In genomic region chr16:77028687-77029417, GRCm38 (mm10) we compare ENCODE assay signal across 9 mouse cellular contexts. TPM values are rescaled to one million over a fixed set of nuclear protein-coding genes. Genes with fewer than 3 reads are reported as not detected.
DNase-seq lines count a peak whose midpoint lies in the region; ATAC-seq and TF ChIP-seq lines count a peak whose summit lies in the region.
"Had no signal": no experiment of that assay in that cellular context is flagged by ENCODE, and none has a peak within 500 bp of the region (broad histone marks: within the 10 kb centered on the region; RNA-seq: fewer than 3 reads in every experiment).

No protein-coding gene starts in this region.

- peak overlapping the region; percentile 62 for H3K4me2 ChIP-seq in heart, embryonic 15.5 days

- no peak overlapping the region; a peak in 1 of 4 replicates for H3K4me3 ChIP-seq in ES-E14 (ENCODE audit: insufficient read depth in 1 of 2, low read depth in 1 of 2, low read length in 2 of 2, poor library complexity in 1 of 2, severe bottlenecking in 1 of 2)
- peak overlapping the region; percentile 35 for H3K4me3 ChIP-seq in heart, embryonic 15.5 days
- H3K4me3 ChIP-seq: myocyte had no signal

- peaks cover 0 to 2% of the 10 kb centered on the region in 2 experiments; a peak in 2 of 4 replicates for H3K4me1 ChIP-seq in ES-E14 (ENCODE audit: control insufficient read depth in 2 of 2, insufficient read depth in 2 of 2, low read length in 2 of 2, poor library complexity in 1 of 2)
- H3K4me1 ChIP-seq in heart, embryonic 15.5 days (replicated peaks) = peaks cover 46% of the 10 kb centered on the region

- no peak overlapping the region for H3K27ac ChIP-seq in ES-E14 (ENCODE audit: insufficient read depth, low read depth, low read length, poor library complexity, severe bottlenecking)
- peak overlapping the region; percentile 80 for H3K27ac ChIP-seq in heart, embryonic 15.5 days

- H3K36me3 ChIP-seq in ES-E14 (ENCODE audit: control insufficient read depth, insufficient read depth, low read length, poor library complexity, severe bottlenecking) = no peaks in the 10 kb centered on the region
- peaks cover 8% of the 10 kb centered on the region for H3K36me3 ChIP-seq in heart, embryonic 15.5 days

- no peaks in the 10 kb centered on the region for H3K9me3 ChIP-seq in ES-E14 (ENCODE audit: control insufficient read depth, insufficient read depth, low read depth, low read length)
- peaks cover 4% of the 10 kb centered on the region; the same call in 1 of the 2 replicates for H3K9me3 ChIP-seq in heart, embryonic 15.5 days (replicated peaks)

- peak; percentile 76 for ATAC-seq in heart, embryonic 15.5 days (replicated peaks; ENCODE audit: insufficient number of reproducible peaks, insufficient read depth, low FRiP score, low read depth)

- peak; percentile 64 to 86 for DNase-seq in adrenal gland, adult (ENCODE audit: inconsistent age in 2 of 2, low spot score in 1 of 2)
- DNase-seq in adrenal gland, postnatal 4 days (ENCODE audit: low spot score in 2 of 2) = no peak
- no peak for DNase-seq in ES-E14 (ENCODE audit: low read depth, low spot score)
- peak; percentile 58 to 69 for DNase-seq in cerebellum, postnatal 36 days
- peak; percentile 41 to 45 for DNase-seq in layer of hippocampus, postnatal 14 days (ENCODE audit: low spot score in 2 of 2)
- DNase-seq in lung, postnatal 25 days (ENCODE audit: low spot score) = peak; percentile 43
- no peak for DNase-seq in B cell, adult 2 months

- in situ Hi-C loops in ES-E14 (cut with MboI; ENCODE audit: low sequenced_read_pairs in 2 of 2, unreplicated experiment in 2 of 2) = no loop called here

- peak overlapping the region; percentile 10; the same call in 1 of the 2 replicates for H3K9ac ChIP-seq in ES-E14 (ENCODE audit: insufficient read depth, low read depth, low read length, poor library complexity, severe bottlenecking)
- peak overlapping the region; percentile 36; the same call in 1 of the 2 replicates for H3K9ac ChIP-seq in heart, embryonic 15.5 days

- no peaks in the 10 kb centered on the region for H3K27me3 ChIP-seq in heart, embryonic 15.5 days

- WGBS in heart, embryonic 15.5 days = 28% methylated on average over 10 of the region's 10 CpGs

TF ChIP-seq in ES-E14, 5 proteins besides CTCF, POLR2A, EP300 and RAD21:
- TF ChIP-seq ZC3H11A (IDR thresholded peaks at IDR 0.05; ENCODE audit: borderline replicate concordance, low read depth, low read length) (no peak), ZNF384 (IDR thresholded peaks at IDR 0.05; ENCODE audit: low read depth, low read length) (no peak), CHD2 (IDR thresholded peaks at IDR 0.05; ENCODE audit: low read depth, low read length) (no peak), MAFK (IDR thresholded peaks at IDR 0.05; ENCODE audit: insufficient read depth, low read depth, low read length) (no peak), HCFC1 (IDR thresholded peaks at IDR 0.05; ENCODE audit: borderline replicate concordance, insufficient read depth, low read length) (no peak)

RNA-seq across cellular contexts. Expression of gene Usp25, which starts 15.3 kb away (rescaled TPM):
- total RNA-seq in adrenal gland, postnatal 4 days (2021) = 10 to 100 TPM; 51.3 to 54.0 TPM
- 7.2 and 8.6 TPM in 2 replicates for total RNA-seq in ES-E14 (2012; rRNA removed)
- polyA plus RNA-seq in heart, embryonic 15.5 days (2015; fragmentation: Nextera tagmentation; extraction: Ambion mirVana) = 20.4 and 24.9 TPM in 2 replicates
- 10 to 100 TPM; 30.7 to 32.7 TPM for total RNA-seq in layer of hippocampus, postnatal 14 days (2021)

Comparison
In these comparisons a context has a peak if more than half of its experiments do, and no peak if none do; other contexts are left out.
1. DNase-seq: peak in adrenal gland, adult (2 of 2), cerebellum, postnatal 36 days (2 of 2), layer of hippocampus, postnatal 14 days (2 of 2) and lung, postnatal 25 days (single experiment); none in adrenal gland, postnatal 4 days (0 of 2), ES-E14 (single experiment) and B cell, adult 2 months (0 of 2).